Mouse (Mus musculus) thymus, adult 2 months (tissue): ENCODE data around the gene Frzb.

ENCODE experiments used
- CTCF ChIP-seq: fragments of 200-500 bp; IDR thresholded peaks from 2 replicates; pipeline ENCODE4 v1.5.1; 2012; ENCODE audit warnings: mild to moderate bottlenecking, control low read depth, low read length, moderate library complexity, borderline replicate concordance; ENCODE audit not compliant: control insufficient read depth, poor library complexity, insufficient read depth; ENCODE audit errors: extremely low read depth
- POLR2A ChIP-seq: fragments of 200-500 bp; IDR thresholded peaks from 2 replicates; pipeline ENCODE4 v1.6.1; 2012; ENCODE audit warnings: mild to moderate bottlenecking, low read length, control low read depth, moderate library complexity; ENCODE audit not compliant: control insufficient read depth, poor library complexity, insufficient read depth; ENCODE audit errors: extremely low read depth

DNA sequence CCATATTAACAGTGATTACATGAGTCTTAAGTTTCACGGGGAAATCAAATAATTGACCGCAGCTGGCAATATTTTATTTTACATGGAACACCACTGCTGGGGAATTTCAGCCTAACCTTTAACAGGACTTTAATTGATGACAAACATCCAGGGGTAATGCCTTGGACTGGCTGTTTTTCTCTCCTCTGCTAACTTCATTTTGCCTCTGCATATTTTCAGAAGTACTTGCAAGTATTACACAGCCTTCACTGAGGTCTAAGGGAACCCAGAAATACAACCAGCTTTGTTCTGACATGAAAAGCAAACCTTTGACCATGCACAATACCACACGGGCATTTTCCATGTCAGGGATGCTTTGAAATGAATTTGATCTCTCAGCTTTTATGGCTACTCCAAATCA is 50.6 kb downstream of the Frzb start:
- TF ChIP-seq CTCF (no peak), POLR2A (no peak)
